Mouse (Mus musculus): ENCODE results near the gene Arl9.
"Not testable (repeated sequence)": the region's sequence is repeated elsewhere in the genome, so short reads cannot be mapped to it uniquely, and the experiment has no call there.

Gene Arl9

GRCm38 (mm10) chr5:77015544-77016482 lies 12.0 kb downstream of the Arl9 start, which contains the start of gene Thegl:
Thegl (plus strand) TSS chr5:77016023.
- DNase-seq (ENCODE audit: low read depth, low spot score) = peak; percentile 79

- DNase-seq (ENCODE audit: low read depth, low spot score) = no peak
These were observed 24.2 kb downstream of the Arl9 start for GRCm38 (mm10) chr5:77028034-77028433.

- peak; percentile 78 for DNase-seq (ENCODE audit: low read depth, low spot score)
These were observed 25.9 kb downstream of the Arl9 start for GRCm38 (mm10) chr5:77029735-77030134.

- not testable (repeated sequence) for DNase-seq (ENCODE audit: low read depth, low spot score)
These were observed 31.2 kb downstream of the Arl9 start for GRCm38 (mm10) chr5:77035101-77035500.

GRCm38 (mm10) chr5:77038451-77038850 lies 34.6 kb downstream of the Arl9 start:
- no peak for DNase-seq (ENCODE audit: low read depth, low spot score)

GRCm38 (mm10) chr5:77039391-77039790 lies 35.5 kb downstream of the Arl9 start:
- no peak for DNase-seq (ENCODE audit: low read depth, low spot score)

GRCm38 (mm10) chr5:77044362-77044761 lies 40.5 kb downstream of the Arl9 start:
- no peak for DNase-seq (ENCODE audit: low read depth, low spot score)

- DNase-seq (ENCODE audit: low read depth, low spot score) = no peak
These were observed 48.8 kb downstream of the Arl9 start for GRCm38 (mm10) chr5:77052616-77053015.

- DNase-seq (ENCODE audit: low read depth, low spot score) = no peak
These were observed 53.1 kb downstream of the Arl9 start for GRCm38 (mm10) chr5:77056881-77057440.

Data from CD4-positive, CD25-positive, alpha-beta regulatory T cell, adult 2 months (primary cell).